Mouse (Mus musculus): ENCODE measurements around the gene Cd180. TPM values are rescaled to one million over a fixed set of nuclear protein-coding genes. Genes with fewer than 3 reads are reported as not detected.
"Not testable (repeated sequence)": the region's sequence is repeated elsewhere in the genome, so short reads cannot be mapped to it uniquely, and the experiment has no call there.

The Cd180 gene
- polyA plus RNA-seq, 1 experiment from 2014 or later: 1.0 TPM

DNA sequence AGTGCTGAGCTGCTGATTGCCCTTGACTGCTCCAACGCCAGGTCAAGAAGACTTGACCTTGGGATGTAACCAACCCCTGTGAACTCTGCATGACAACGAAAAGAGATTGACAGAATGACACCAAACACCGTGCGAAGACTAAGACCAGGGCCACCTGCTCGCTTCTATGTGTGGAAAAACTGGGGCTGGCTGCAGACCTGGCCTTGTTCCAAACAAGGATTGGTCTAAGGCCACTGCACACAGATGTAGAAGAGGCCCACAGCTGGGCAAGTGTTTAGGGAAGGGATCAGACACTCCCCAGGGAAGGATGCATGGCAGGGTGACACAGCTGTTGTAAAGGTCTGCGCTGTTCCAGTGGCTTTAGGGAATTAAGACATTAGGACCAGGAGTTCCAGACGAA lies 22.9 kb upstream of the Cd180 start:
- no peak overlapping the region for H3K27ac ChIP-seq
- no peak overlapping the region for H3K4me2 ChIP-seq (replicated peaks)
- no peaks in the 10 kb centered on the region for H3K27me3 ChIP-seq (ENCODE audit: control insufficient read depth, insufficient read depth, low read length)
- 71% methylated on average over 7 of the region's 7 CpGs for WGBS
- H3K9ac ChIP-seq: no peak overlapping the region
- 0 out of 2 replicates have a peak, but pooled peaks have one; percentile 40 for ATAC-seq (ENCODE audit: low FRiP score)
- DNase-seq (ENCODE audit: low spot score): no peak
- H3K4me3 ChIP-seq (replicated peaks; ENCODE audit: low read length): no peak overlapping the region
- no peaks in the 10 kb centered on the region for H3K9me3 ChIP-seq (ENCODE audit: control insufficient read depth, low read length)
- H3K36me3 ChIP-seq (replicated peaks; ENCODE audit: control insufficient read depth, insufficient read depth): no peaks in the 10 kb centered on the region
- no peaks in the 10 kb centered on the region for H3K4me1 ChIP-seq (replicated peaks; ENCODE audit: control insufficient read depth, insufficient read depth, low read length)

DNA sequence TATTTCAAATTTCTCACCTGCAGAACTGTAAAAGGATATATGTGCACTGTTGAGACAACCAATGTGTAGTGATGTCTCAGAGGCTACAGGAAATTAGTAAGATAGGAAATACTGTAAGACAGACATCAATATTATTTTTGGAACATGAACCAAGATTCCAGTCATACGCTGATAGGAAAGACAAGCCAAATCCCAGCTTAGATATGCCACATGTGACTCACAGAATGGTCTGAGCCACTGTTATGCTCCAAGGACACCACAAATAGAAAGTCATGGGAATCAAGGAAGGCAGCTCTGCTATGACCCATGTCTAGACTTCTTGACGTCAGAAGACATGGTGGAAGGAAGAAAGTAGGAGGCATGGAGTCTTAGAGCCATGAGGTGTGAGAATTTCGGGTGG lies 19.3 kb upstream of the Cd180 start:
- Histone ChIP-seq H3K9ac (no peak overlapping the region), H3K36me3 (replicated peaks; ENCODE audit: control insufficient read depth, insufficient read depth) (no peaks in the 10 kb centered on the region), H3K4me2 (replicated peaks) (no peak overlapping the region), H3K27ac (no peak overlapping the region), H3K4me3 (replicated peaks; ENCODE audit: low read length) (no peak overlapping the region), H3K4me1 (replicated peaks; ENCODE audit: control insufficient read depth, insufficient read depth, low read length) (no peaks in the 10 kb centered on the region), H3K9me3 (ENCODE audit: control insufficient read depth, low read length) (no peaks in the 10 kb centered on the region), H3K27me3 (ENCODE audit: control insufficient read depth, insufficient read depth, low read length) (no peaks in the 10 kb centered on the region)
- ATAC-seq (ENCODE audit: low FRiP score) (no peak), DNase-seq (ENCODE audit: low spot score) (no peak)
- WGBS: 89% methylated on average over 3 of the region's 3 CpGs

- ATAC-seq (ENCODE audit: low FRiP score): not testable (repeated sequence)
- WGBS: 88% methylated on average over 4 of the region's 4 CpGs
Measured at GRCm38 (mm10) chr13:102677602-102678001, 15.8 kb upstream of the Cd180 start.

DNA sequence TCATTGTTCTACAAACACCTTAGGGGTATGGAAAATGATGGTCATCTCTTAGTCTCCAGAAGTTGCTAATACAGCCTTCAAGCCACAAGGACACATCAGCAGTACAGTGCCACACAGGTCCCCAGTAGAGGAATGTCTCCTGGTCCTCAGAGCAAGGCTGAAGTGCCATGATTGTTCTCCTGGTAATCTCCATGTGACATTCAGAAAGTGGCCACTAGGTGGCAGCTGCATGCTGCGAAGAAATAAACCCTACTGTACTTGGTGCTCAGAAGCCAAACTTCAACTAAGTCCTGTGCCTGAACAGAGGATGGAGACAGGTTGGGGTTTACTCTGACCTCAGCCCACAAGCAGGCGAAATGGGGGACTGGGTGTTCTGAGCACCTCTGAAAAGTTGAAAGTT lies 14.9 kb upstream of the Cd180 start:
- H3K27me3 ChIP-seq (ENCODE audit: control insufficient read depth, insufficient read depth, low read length): no peaks in the 10 kb centered on the region
- no peak overlapping the region for H3K9ac ChIP-seq
- H3K4me1 ChIP-seq (replicated peaks; ENCODE audit: control insufficient read depth, insufficient read depth, low read length): no peaks in the 10 kb centered on the region
- no peak overlapping the region for H3K4me2 ChIP-seq (replicated peaks)
- ATAC-seq (ENCODE audit: low FRiP score): peak; percentile 66; the same call in 1 of the 2 replicates
- no peaks in the 10 kb centered on the region for H3K36me3 ChIP-seq (replicated peaks; ENCODE audit: control insufficient read depth, insufficient read depth)
- no peak overlapping the region for H3K27ac ChIP-seq
- H3K4me3 ChIP-seq (replicated peaks; ENCODE audit: low read length): no peak overlapping the region
- 17% methylated on average over 2 of the region's 2 CpGs for WGBS
- peak; percentile 96 for DNase-seq (ENCODE audit: low spot score)
- H3K9me3 ChIP-seq (ENCODE audit: control insufficient read depth, low read length): no peaks in the 10 kb centered on the region

More at GRCm38 (mm10) chr13:102677602-102678001, 15.8 kb upstream of the Cd180 start:
- H3K27me3 ChIP-seq (ENCODE audit: control insufficient read depth, insufficient read depth, low read length); H3K4me1 ChIP-seq (replicated peaks; ENCODE audit: control insufficient read depth, insufficient read depth, low read length); H3K9me3 ChIP-seq (ENCODE audit: control insufficient read depth, low read length); H3K27ac ChIP-seq; DNase-seq (ENCODE audit: low spot score); H3K4me2 ChIP-seq (replicated peaks); H3K9ac ChIP-seq; H3K4me3 ChIP-seq (replicated peaks; ENCODE audit: low read length); H3K36me3 ChIP-seq (replicated peaks; ENCODE audit: control insufficient read depth, insufficient read depth): not testable (repeated sequence)

DNA sequence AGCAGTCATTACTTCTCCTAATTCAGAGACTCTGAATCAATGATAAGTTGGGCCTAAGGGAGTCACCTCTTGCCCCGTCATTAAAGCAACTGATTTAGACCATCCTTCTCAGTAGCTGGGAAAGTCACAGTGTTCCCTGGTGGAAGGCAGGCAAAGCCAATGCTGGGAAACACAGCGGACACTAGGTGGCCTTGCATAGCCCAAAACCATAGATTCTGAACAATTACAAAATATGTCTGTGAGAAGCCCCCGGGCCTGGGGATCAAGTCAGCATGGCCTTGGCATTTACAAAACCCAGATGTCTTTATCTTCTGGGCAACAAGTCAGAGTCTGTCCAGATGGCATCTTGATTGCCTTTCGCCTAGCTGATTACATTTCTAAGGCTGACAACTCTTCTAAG lies 8.5 kb upstream of the Cd180 start:
- Histone ChIP-seq H3K36me3 (replicated peaks; ENCODE audit: control insufficient read depth, insufficient read depth) (no peaks in the 10 kb centered on the region), H3K27me3 (ENCODE audit: control insufficient read depth, insufficient read depth, low read length) (no peaks in the 10 kb centered on the region), H3K9ac (no peak overlapping the region), H3K4me3 (replicated peaks; ENCODE audit: low read length) (no peak overlapping the region), H3K4me2 (replicated peaks) (no peak overlapping the region), H3K4me1 (replicated peaks; ENCODE audit: control insufficient read depth, insufficient read depth, low read length) (no peaks in the 10 kb centered on the region), H3K9me3 (ENCODE audit: control insufficient read depth, low read length) (no peaks in the 10 kb centered on the region), H3K27ac (no peak overlapping the region)
- DNase-seq (ENCODE audit: low spot score) (no peak), ATAC-seq (ENCODE audit: low FRiP score) (no peak)
- WGBS: 79% methylated on average over 4 of the region's 4 CpGs

DNA sequence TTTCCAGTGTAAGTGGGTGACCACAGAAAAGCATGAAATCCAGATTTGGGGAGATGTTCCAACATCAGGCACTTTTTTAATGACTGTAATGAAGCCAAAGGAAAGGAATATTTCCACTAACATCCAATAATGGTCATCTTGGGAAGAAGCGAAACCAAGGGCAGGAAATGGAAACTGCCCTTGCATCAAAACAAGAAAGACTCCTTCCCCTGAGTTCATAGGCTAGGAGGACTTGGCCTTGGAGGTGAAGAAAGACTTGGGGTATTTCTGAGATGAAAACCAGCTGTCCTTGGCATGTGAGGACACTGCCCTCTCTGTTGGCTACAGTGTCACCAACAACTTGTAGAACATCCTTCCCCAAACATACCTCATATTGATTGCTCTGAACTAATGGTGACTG lies 5.2 kb upstream of the Cd180 start:
- DNase-seq (ENCODE audit: low spot score): no peak
- Histone ChIP-seq H3K27ac (no peak overlapping the region), H3K27me3 (ENCODE audit: control insufficient read depth, insufficient read depth, low read length) (no peaks in the 10 kb centered on the region), H3K4me3 (replicated peaks; ENCODE audit: low read length) (no peak overlapping the region), H3K36me3 (replicated peaks; ENCODE audit: control insufficient read depth, insufficient read depth) (no peaks in the 10 kb centered on the region), H3K4me1 (replicated peaks; ENCODE audit: control insufficient read depth, insufficient read depth, low read length) (no peaks in the 10 kb centered on the region), H3K9ac (no peak overlapping the region), H3K9me3 (ENCODE audit: control insufficient read depth, low read length) (no peaks in the 10 kb centered on the region), H3K4me2 (replicated peaks) (no peak overlapping the region)
- 97% methylated on average over 1 of the region's 1 CpGs for WGBS
- ATAC-seq (ENCODE audit: low FRiP score): no peak

GRCm38 (mm10) chr13:102689201-102690090 lies 3.9 kb upstream of the Cd180 start:
- no peak overlapping the region for H3K9ac ChIP-seq
- no peak overlapping the region for H3K4me2 ChIP-seq (replicated peaks)
- no peak overlapping the region for H3K4me3 ChIP-seq (replicated peaks; ENCODE audit: low read length)
- WGBS: 89% methylated on average over 6 of the region's 6 CpGs
- no peaks in the 10 kb centered on the region for H3K36me3 ChIP-seq (replicated peaks; ENCODE audit: control insufficient read depth, insufficient read depth)
- ATAC-seq (ENCODE audit: low FRiP score) (no peak), DNase-seq (ENCODE audit: low spot score) (no peak)
- no peaks in the 10 kb centered on the region for H3K9me3 ChIP-seq (ENCODE audit: control insufficient read depth, low read length)
- H3K27ac ChIP-seq: no peak overlapping the region
- no peaks in the 10 kb centered on the region for H3K27me3 ChIP-seq (ENCODE audit: control insufficient read depth, insufficient read depth, low read length)
- no peaks in the 10 kb centered on the region for H3K4me1 ChIP-seq (replicated peaks; ENCODE audit: control insufficient read depth, insufficient read depth, low read length)

DNA sequence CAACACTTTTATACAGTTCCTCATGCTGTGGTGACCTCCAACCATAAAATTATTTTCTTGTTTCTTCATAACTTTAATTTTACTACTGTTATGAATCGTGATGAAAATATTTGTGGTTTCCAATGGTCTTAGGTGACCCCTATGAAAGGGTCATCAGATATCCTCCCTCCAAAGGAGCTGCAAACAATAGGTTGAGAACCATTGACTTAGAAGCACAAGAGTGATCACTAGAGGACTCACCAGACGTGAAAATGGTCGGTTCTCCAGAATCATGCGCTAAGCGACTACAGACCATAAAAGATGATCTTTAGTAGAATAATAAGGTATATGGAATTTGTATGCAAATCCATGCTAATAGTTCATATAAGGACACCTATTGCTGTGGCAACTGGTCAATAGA lies 3.2 kb upstream of the Cd180 start:
- no peak overlapping the region for H3K4me2 ChIP-seq (replicated peaks)
- no peak overlapping the region for H3K4me3 ChIP-seq (replicated peaks; ENCODE audit: low read length)
- no peaks in the 10 kb centered on the region for H3K4me1 ChIP-seq (replicated peaks; ENCODE audit: control insufficient read depth, insufficient read depth, low read length)
- no peaks in the 10 kb centered on the region for H3K27me3 ChIP-seq (ENCODE audit: control insufficient read depth, insufficient read depth, low read length)
- WGBS: 91% methylated on average over 5 of the region's 5 CpGs
- H3K9me3 ChIP-seq (ENCODE audit: control insufficient read depth, low read length): no peaks in the 10 kb centered on the region
- H3K9ac ChIP-seq: no peak overlapping the region
- H3K36me3 ChIP-seq (replicated peaks; ENCODE audit: control insufficient read depth, insufficient read depth): no peaks in the 10 kb centered on the region
- DNase-seq (ENCODE audit: low spot score) (no peak), ATAC-seq (ENCODE audit: low FRiP score) (no peak)
- H3K27ac ChIP-seq: no peak overlapping the region

DNA sequence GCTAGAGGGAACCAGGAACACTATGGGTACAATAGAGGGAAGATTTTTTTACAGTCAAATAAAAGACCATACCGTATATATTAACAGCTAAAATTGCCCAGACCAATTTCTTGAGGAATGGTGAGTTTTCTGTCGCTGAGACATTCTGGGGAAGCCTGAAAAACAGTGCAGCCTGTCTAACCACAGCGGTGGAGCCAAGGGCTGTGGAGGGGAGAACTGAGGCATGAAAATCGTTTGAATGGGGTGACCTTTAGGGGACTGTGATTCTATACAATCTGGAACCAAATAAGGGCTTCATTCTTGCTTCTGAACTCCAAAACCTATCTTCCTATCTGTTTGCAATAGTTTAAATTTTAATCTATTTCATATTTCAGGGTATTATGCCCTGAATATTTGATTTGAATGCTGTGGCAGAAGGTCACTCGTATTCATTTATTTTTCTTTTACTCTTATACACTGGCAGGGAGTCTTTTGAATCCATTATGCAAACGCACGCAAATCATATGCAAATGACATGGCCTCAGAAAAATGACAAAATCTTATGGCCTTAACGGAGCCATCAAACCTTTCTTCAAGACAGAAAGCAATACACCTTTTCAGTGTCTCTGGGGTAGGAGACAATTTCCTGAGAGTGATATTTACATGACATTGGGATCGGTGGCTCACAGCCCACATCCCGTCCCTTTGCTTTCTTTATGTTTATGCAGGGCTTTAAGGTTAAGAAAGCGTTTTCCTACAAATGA lies 1.8 kb upstream of the Cd180 start:
- no peak for ATAC-seq (ENCODE audit: low FRiP score)
- WGBS: 33% methylated on average over 11 of the region's 11 CpGs

More for the DNA sequence above, 1.8 kb upstream of the Cd180 start:
- H3K27ac ChIP-seq: no peak overlapping the region
- H3K9ac ChIP-seq: no peak overlapping the region
- H3K9me3 ChIP-seq (ENCODE audit: control insufficient read depth, low read length): no peaks in the 10 kb centered on the region
- no peaks in the 10 kb centered on the region for H3K36me3 ChIP-seq (replicated peaks; ENCODE audit: control insufficient read depth, insufficient read depth)
- no peak overlapping the region for H3K4me2 ChIP-seq (replicated peaks)
- DNase-seq (ENCODE audit: low spot score): no peak
- no peaks in the 10 kb centered on the region for H3K4me1 ChIP-seq (replicated peaks; ENCODE audit: control insufficient read depth, insufficient read depth, low read length)
- H3K27me3 ChIP-seq (ENCODE audit: control insufficient read depth, insufficient read depth, low read length): no peaks in the 10 kb centered on the region
- H3K4me3 ChIP-seq (replicated peaks; ENCODE audit: low read length): no peak overlapping the region
